Mouse (Mus musculus): Measurements from ENCODE around the gene Nufip2.

DNA sequence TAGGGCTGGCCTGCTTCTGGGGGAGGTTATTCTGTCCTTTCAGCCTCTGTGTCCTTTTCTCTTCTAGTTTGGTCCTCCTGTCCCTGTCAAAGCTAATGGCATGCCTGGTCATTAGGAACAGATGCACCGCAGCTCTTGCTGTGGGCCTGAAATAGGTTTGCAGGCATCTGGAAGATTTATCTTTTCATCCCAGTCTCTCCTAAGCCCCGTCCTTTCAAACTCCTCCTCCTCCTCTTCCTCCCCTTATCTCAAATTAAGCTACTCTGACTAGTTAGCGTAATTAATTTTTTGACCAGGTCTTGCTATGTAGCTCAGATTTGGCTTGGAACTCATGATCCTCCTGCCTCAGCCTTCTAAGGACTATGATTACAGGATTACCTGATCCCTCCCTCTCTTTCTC is 67.5 kb downstream of the Nufip2 start:
- TF ChIP-seq POLR2A (IDR thresholded peaks at IDR 0.05; ENCODE audit: insufficient read length, low read depth) = no peak
- TF ChIP-seq MAX (IDR thresholded peaks at IDR 0.05; ENCODE audit: low read depth) = no peak
- no peak for TF ChIP-seq MYOD1 (IDR thresholded peaks at IDR 0.05; ENCODE audit: control insufficient read depth in 1 of 3, insufficient read length in 2 of 3, low read depth in 2 of 3)
- no peak for TF ChIP-seq MYOG (IDR thresholded peaks at IDR 0.05; ENCODE audit: control insufficient read depth in 1 of 3, insufficient read depth in 1 of 3, insufficient read length in 2 of 3, low read depth in 2 of 3)
- TF ChIP-seq USF1 (IDR thresholded peaks at IDR 0.05; ENCODE audit: low read depth) = no peak
- no peak for TF ChIP-seq CEBPB (IDR thresholded peaks at IDR 0.05; ENCODE audit: insufficient read depth, poor library complexity, severe bottlenecking)
- no peak for TF ChIP-seq TCF12 (IDR thresholded peaks at IDR 0.05; ENCODE audit: insufficient read depth, poor library complexity, severe bottlenecking)
- no peak for TF ChIP-seq E2F4 (IDR thresholded peaks at IDR 0.05; ENCODE audit: insufficient read depth)
